Mouse (Mus musculus) ES-E14 (cell line): Measurements from ENCODE around the gene Calml4.

Experiments used
- CHD2 ChIP-seq: IDR thresholded peaks from 2 replicates; pipeline ENCODE4 v1.6.1; 2014; ENCODE audit warnings: mild to moderate bottlenecking, low read depth, low read length, inconsistent platforms
- HCFC1 ChIP-seq: IDR thresholded peaks from 2 replicates; pipeline ENCODE4 v1.6.1; 2012; ENCODE audit warnings: low read length, inconsistent platforms, borderline replicate concordance; ENCODE audit not compliant: insufficient read depth
- MAFK ChIP-seq: IDR thresholded peaks from 2 replicates; pipeline ENCODE4 v1.6.1; 2014; ENCODE audit warnings: mild to moderate bottlenecking, low read depth, low read length, inconsistent platforms; ENCODE audit not compliant: insufficient read depth
- ZC3H11A ChIP-seq: IDR thresholded peaks from 2 replicates; pipeline ENCODE4 v1.6.1; 2012; ENCODE audit warnings: low read depth, mild to moderate bottlenecking, inconsistent platforms, low read length, borderline replicate concordance

- TF ChIP-seq HCFC1 (no peak), ZC3H11A (no peak), CHD2 (no peak), MAFK (no peak)
Observed at GRCm38 (mm10) chr9:62917059-62917458, 59.2 kb downstream of the Calml4 start.
